Mouse (Mus musculus) MEL (cell line): ENCODE results near the gene Frs3. TPM values are rescaled to one million over a fixed set of nuclear protein-coding genes. Genes with fewer than 3 reads are reported as not detected.

Experiments
- DNase-seq: peaks from one replicate; pipeline ENCODE4 v3.0.0; 2011; ENCODE audit warnings: low read depth, low spot score
- H3K27ac ChIP-seq: 2 replicates; pipeline ENCODE4 v1.5.1; 2012; ENCODE audit warnings: low read depth, mild to moderate bottlenecking, control low read depth, low read length, moderate library complexity; ENCODE audit not compliant: control insufficient read depth
- H3K27me3 ChIP-seq, 2 experiments: fragments of 150-350 bp in 1 of 2; sonication (generic) in 1 of 2; 2 replicates each; pipeline ENCODE4 v1.6.1; 2012; ENCODE audit warnings: low read length in 2 of 2, mild to moderate bottlenecking in 2 of 2, improper control_type of control experiment in 1 of 2, moderate library complexity in 1 of 2; ENCODE audit not compliant: insufficient read depth in 2 of 2, control insufficient read depth in 1 of 2
- H3K36me3 ChIP-seq, 2 experiments: 2 replicates each; pipeline ENCODE4 v1.6.1; 2012 to 2014; ENCODE audit warnings: low read length in 2 of 2, improper control_type of control experiment in 1 of 2, inconsistent platforms in 1 of 2, mild to moderate bottlenecking in 1 of 2; ENCODE audit not compliant: insufficient read depth in 2 of 2, control insufficient read depth in 1 of 2
- H3K4me1 ChIP-seq, 2 experiments: fragments of 150-350 bp in 1 of 2; sonication (generic) in 1 of 2; 2 replicates each; pipeline ENCODE4 v1.6.1; 2012; ENCODE audit warnings: low read length in 2 of 2, improper control_type of control experiment in 1 of 2, mild to moderate bottlenecking in 1 of 2; ENCODE audit not compliant: insufficient read depth in 2 of 2, control insufficient read depth in 1 of 2
- H3K4me3 ChIP-seq, 2 experiments: fragments of 150-350 bp in 1 of 2; sonication (generic) in 1 of 2; 2 replicates each; pipeline ENCODE4 v1.5.1; 2012; ENCODE audit warnings: low read depth in 2 of 2, low read length in 2 of 2, mild to moderate bottlenecking in 2 of 2, moderate library complexity in 2 of 2, control low read depth in 1 of 2, improper control_type of control experiment in 1 of 2; ENCODE audit not compliant: control insufficient read depth in 1 of 2, insufficient read depth in 1 of 2
- H3K79me2 ChIP-seq: 2 replicates; pipeline ENCODE4 v1.6.1; 2012; ENCODE audit warnings: mild to moderate bottlenecking, low read length, moderate library complexity; ENCODE audit not compliant: control insufficient read depth, poor library complexity, insufficient read depth
- H3K9ac ChIP-seq: 2 replicates; pipeline ENCODE4 v1.6.1; 2012; ENCODE audit warnings: low read depth, mild to moderate bottlenecking, control low read depth, low read length, moderate library complexity; ENCODE audit not compliant: control insufficient read depth, poor library complexity, severe bottlenecking
- H3K9me3 ChIP-seq: fragments of 150-350 bp; sonication (generic); replicated peaks from 2 replicates; pipeline ENCODE4 v1.6.1; 2012; ENCODE audit warnings: mild to moderate bottlenecking, low read length, improper control_type of control experiment, moderate library complexity; ENCODE audit not compliant: insufficient read depth
- BHLHE40 ChIP-seq: IDR thresholded peaks from 2 replicates; pipeline ENCODE4 v1.6.1; 2012; ENCODE audit warnings: low read depth, mild to moderate bottlenecking, inconsistent platforms, low read length, improper control_type of control experiment, borderline replicate concordance
- CHD2 ChIP-seq: IDR thresholded peaks from 2 replicates; pipeline ENCODE4 v1.6.1; 2011; ENCODE audit warnings: low read length, improper control_type of control experiment
- E2F4 ChIP-seq: IDR thresholded peaks from 2 replicates; pipeline ENCODE4 v1.6.1; 2011; ENCODE audit warnings: low read depth, low read length, improper control_type of control experiment, borderline replicate concordance
- ELF1 ChIP-seq: IDR thresholded peaks from 2 replicates; pipeline ENCODE4 v1.6.1; 2014; ENCODE audit warnings: low read depth, mild to moderate bottlenecking, inconsistent platforms, low read length, improper control_type of control experiment, moderate library complexity
- EP300 ChIP-seq, 2 experiments: IDR thresholded peaks; 2 replicates each; pipeline ENCODE4 v1.6.1; 2011; ENCODE audit warnings: improper control_type of control experiment in 2 of 2, low read length in 2 of 2, low read depth in 1 of 2, mild to moderate bottlenecking in 1 of 2
- ETS1 ChIP-seq: IDR thresholded peaks from 2 replicates; pipeline ENCODE4 v1.6.1; 2012; ENCODE audit warnings: low read depth, mild to moderate bottlenecking, inconsistent platforms, low read length, improper control_type of control experiment, moderate library complexity
- GATA1 ChIP-seq: IDR thresholded peaks from 2 replicates; pipeline ENCODE4 v1.6.1; 2011; ENCODE audit warnings: low read depth, low read length, improper control_type of control experiment
- HCFC1 ChIP-seq: IDR thresholded peaks from 2 replicates; pipeline ENCODE4 v1.6.1; 2012; ENCODE audit warnings: low read depth, mild to moderate bottlenecking, inconsistent platforms, low read length, improper control_type of control experiment, moderate library complexity
- JUND ChIP-seq: IDR thresholded peaks from 2 replicates; pipeline ENCODE4 v1.6.1; 2011; ENCODE audit warnings: low read depth, mild to moderate bottlenecking, improper control_type of control experiment, low read length
- KAT2A ChIP-seq: conservative IDR thresholded peaks from 2 replicates; pipeline ENCODE4 v1.6.1; 2012; ENCODE audit warnings: low read depth, low read length, improper control_type of control experiment, inconsistent platforms
- MAFK ChIP-seq: IDR thresholded peaks from 2 replicates; pipeline ENCODE4 v1.6.1; 2011; ENCODE audit warnings: low read depth, mild to moderate bottlenecking, low read length, improper control_type of control experiment, borderline replicate concordance
- MAX ChIP-seq: IDR thresholded peaks from 2 replicates; pipeline ENCODE4 v1.6.1; 2011; ENCODE audit warnings: low read length, improper control_type of control experiment
- MEF2A ChIP-seq: IDR thresholded peaks from 2 replicates; pipeline ENCODE4 v1.6.1; 2014; ENCODE audit warnings: low read depth, mild to moderate bottlenecking, inconsistent platforms, low read length, improper control_type of control experiment; ENCODE audit not compliant: poor library complexity, insufficient replicate concordance, severe bottlenecking; ENCODE audit errors: extremely low read depth
- MXI1 ChIP-seq: IDR thresholded peaks from 2 replicates; pipeline ENCODE4 v1.6.1; 2011; ENCODE audit warnings: mild to moderate bottlenecking, low read depth, low read length, improper control_type of control experiment
- MYC ChIP-seq: IDR thresholded peaks from 2 replicates; pipeline ENCODE4 v1.6.1; 2011; ENCODE audit warnings: low read depth, mild to moderate bottlenecking, low read length, improper control_type of control experiment, moderate library complexity
- POLR2AphosphoS2 ChIP-seq: IDR thresholded peaks from 2 replicates; pipeline ENCODE4 v1.6.1; 2011; ENCODE audit warnings: low read length, improper control_type of control experiment
- RAD21 ChIP-seq: IDR thresholded peaks from 2 replicates; pipeline ENCODE4 v1.6.1; 2011; ENCODE audit warnings: mild to moderate bottlenecking, low read depth, low read length, improper control_type of control experiment
- RCOR1 ChIP-seq: IDR thresholded peaks from 2 replicates; pipeline ENCODE4 v1.6.1; 2012; ENCODE audit warnings: low read depth, mild to moderate bottlenecking, inconsistent platforms, low read length, improper control_type of control experiment
- SIN3A ChIP-seq: IDR thresholded peaks from 2 replicates; pipeline ENCODE4 v1.6.1; 2012; ENCODE audit warnings: low read length, improper control_type of control experiment, inconsistent platforms
- TAL1 ChIP-seq: IDR thresholded peaks from 2 replicates; pipeline ENCODE4 v1.6.1; 2012; ENCODE audit warnings: mild to moderate bottlenecking, inconsistent platforms, low read length, moderate library complexity, mixed read lengths
- TCF12 ChIP-seq: IDR thresholded peaks from 2 replicates; pipeline ENCODE4 v1.6.1; 2014; ENCODE audit warnings: low read depth, mild to moderate bottlenecking, inconsistent platforms, low read length, improper control_type of control experiment, moderate library complexity
- ZKSCAN1 ChIP-seq: IDR thresholded peaks from 2 replicates; pipeline ENCODE4 v1.6.1; 2012; ENCODE audit warnings: low read depth, mild to moderate bottlenecking, inconsistent platforms, low read length, improper control_type of control experiment, moderate library complexity
- ZMIZ1 ChIP-seq: IDR thresholded peaks from 2 replicates; pipeline ENCODE4 v1.6.1; 2012; ENCODE audit warnings: low read depth, mild to moderate bottlenecking, inconsistent platforms, low read length, improper control_type of control experiment, moderate library complexity
- polyA plus RNA-seq, 2 experiments: library from polyadenylated mRNA; stranded (reverse) in 1 of 2; unstranded in 1 of 2; fragments of >175 nt in 1 of 2; fragments of >200 nt in 1 of 2; gene quantifications; 2 replicates each; pipeline versions ENCODE4 v1.2.1 to v1.2.4; 2012; ENCODE audit warnings: low replicate concordance in 2 of 2, low read depth in 1 of 2; ENCODE audit not compliant: insufficient read length in 2 of 2, insufficient read depth in 1 of 2, missing spikeins in 1 of 2
- total RNA-seq: library from RNA; depleted of rRNA; stranded (reverse); fragments of 300-350 nt; gene quantifications from 2 replicates; pipeline ENCODE4 v1.2.3, GENCODE M21; 2012

The Frs3 gene
- total and polyA plus RNA-seq, 3 experiments: 2.7 to 4.4 TPM; not detected in 1

DNA sequence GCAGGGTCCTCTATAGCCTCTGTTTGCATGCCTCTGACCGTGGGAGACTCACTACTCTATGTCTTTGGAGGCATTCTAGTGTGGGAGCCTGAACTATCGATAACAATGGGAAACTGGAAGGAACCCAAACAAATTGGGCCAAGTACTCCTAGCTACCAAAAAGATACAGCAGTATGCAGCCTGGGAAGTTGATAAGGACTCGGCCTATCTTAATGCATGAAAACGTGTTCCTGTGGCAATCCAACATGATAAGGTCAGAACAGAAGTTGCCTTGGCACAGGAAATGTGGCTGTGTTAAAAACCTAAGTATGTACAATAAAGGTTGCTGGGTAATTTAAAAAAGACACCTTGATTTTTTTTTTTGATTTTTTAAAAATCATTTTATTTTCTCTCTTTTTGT lies 32.4 kb downstream of the Frs3 start:
- Histone ChIP-seq H3K79me2 (no peaks in the 10 kb centered on the region), H3K36me3 (0 out of 4 replicates have a peak, but pooled peaks cover 0 to 5% of the 10 kb centered on the region in 2 experiments), H3K9ac (no peak overlapping the region), H3K4me1 (peaks cover 6 to 7% of the 10 kb centered on the region in 2 experiments; a peak in 3 of 4 replicates), H3K4me3 (no peak overlapping the region), H3K9me3 (no peaks in the 10 kb centered on the region), H3K27me3 (peaks cover under 1% of the 10 kb centered on the region in 2 experiments; a peak in 3 of 4 replicates), H3K27ac (no peak overlapping the region)
- DNase-seq: peak; percentile 66
- TF ChIP-seq MXI1: peak; percentile 57; the same call in 1 of the 2 replicates
- peak; percentile 94 for TF ChIP-seq BHLHE40
- no peak for TF ChIP-seq KAT2A
- TF ChIP-seq GATA1: peak; percentile 91
- no peak for TF ChIP-seq E2F4
- no peak for TF ChIP-seq POLR2AphosphoS2
- peak; percentile 80 to 84 for TF ChIP-seq EP300 (IDR thresholded peaks at IDR 0.05; ENCODE audit: low read depth in 1 of 2, low read length in 2 of 2)
- TF ChIP-seq ZMIZ1: no peak
- peak; percentile 46; the same call in 1 of the 2 replicates for TF ChIP-seq SIN3A
- peak; percentile 81 for TF ChIP-seq TCF12
- peak; percentile 80 for TF ChIP-seq ETS1
- TF ChIP-seq MAX: 0 out of 2 replicates have a peak, but pooled peaks have one; percentile 43
- TF ChIP-seq ZKSCAN1: no peak
- TF ChIP-seq HCFC1: 0 out of 2 replicates have a peak, but pooled peaks have one; percentile 11
- no peak; the same call in 1 of the 2 replicates for TF ChIP-seq MAFK
- peak; percentile 65; the same call in 1 of the 2 replicates for TF ChIP-seq MYC
- TF ChIP-seq RCOR1: peak; percentile 85
- TF ChIP-seq MEF2A: no peak

DNA sequence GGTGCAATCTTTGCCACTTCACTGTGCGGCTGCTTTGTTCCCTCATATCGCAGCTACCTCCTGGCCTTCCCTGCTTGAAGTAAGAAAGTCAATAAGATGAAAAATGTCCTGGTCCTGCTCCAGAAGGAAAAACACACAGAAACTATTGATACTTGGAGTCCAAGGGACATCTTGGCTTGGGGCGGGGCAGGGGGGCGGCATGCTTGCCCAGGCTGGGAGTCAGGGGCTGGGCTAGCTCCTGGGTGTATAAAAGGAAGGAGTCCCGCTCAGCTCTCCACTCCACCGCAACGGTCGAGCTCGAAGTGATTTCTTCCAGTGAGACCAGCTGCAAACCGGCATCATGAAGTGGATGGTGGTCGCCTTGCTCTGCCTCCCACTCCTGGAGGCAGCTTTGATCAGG lies 37.7 kb downstream of the Frs3 start, which contains the start of gene Pgc:
TSS of gene Pgc (plus strand) at position 277 of the 400 bp plus-strand sequence.
- H3K4me1 ChIP-seq: 0 out of 4 replicates have a peak, but pooled peaks cover 0 to 8% of the 10 kb centered on the region in 2 experiments
- no peaks in the 10 kb centered on the region for H3K79me2 ChIP-seq
- no peak within 1 kb of the TSS for H3K4me3 ChIP-seq
- no peaks in the 10 kb centered on the region for H3K9me3 ChIP-seq
- no peak within 1 kb of the TSS for H3K9ac ChIP-seq
- DNase-seq: no peak
- H3K27me3 ChIP-seq: peaks cover 0 to 4% of the 10 kb centered on the region in 2 experiments
- TF ChIP-seq HCFC1 (no peak), CHD2 (no peak), ELF1 (no peak), TAL1 (no peak), MAX (no peak), MXI1 (no peak), JUND (no peak), RAD21 (no peak), MEF2A (no peak)
- no peaks in the 10 kb centered on the region for H3K36me3 ChIP-seq
- no peak within 1 kb of the TSS for H3K27ac ChIP-seq
